Mouse (Mus musculus): Measurements from ENCODE around the gene Rimklb.

The Rimklb gene

DNA sequence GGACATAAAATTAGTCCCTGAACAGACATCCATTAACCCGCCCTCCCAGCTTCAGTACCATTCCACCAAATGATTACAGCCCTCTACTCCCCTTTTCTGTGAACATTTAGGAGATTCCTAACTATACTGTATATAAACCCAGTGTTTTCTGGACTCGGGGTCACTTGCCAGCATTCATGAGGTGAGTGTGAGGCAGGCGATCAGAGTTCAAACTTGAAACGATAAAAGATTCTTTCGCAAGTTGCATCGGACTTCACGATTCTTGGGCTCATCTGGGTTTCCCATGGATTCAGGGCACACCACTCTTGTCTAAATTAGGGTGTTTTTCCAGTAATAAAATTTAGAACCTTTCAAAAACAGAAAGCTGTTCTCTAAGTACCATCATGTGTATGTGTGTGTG lies 71.1 kb downstream of the Rimklb start:
- DNase-seq (ENCODE audit: low spot score in 2 of 2): no peak

GRCm38 (mm10) chr6:122417015-122417414 lies 81.5 kb downstream of the Rimklb start:
- no peak for DNase-seq (ENCODE audit: low spot score in 2 of 2)

- no peak for DNase-seq (ENCODE audit: low spot score in 2 of 2)
Measured at GRCm38 (mm10) chr6:122416347-122416746, 82.2 kb downstream of the Rimklb start.

DNA sequence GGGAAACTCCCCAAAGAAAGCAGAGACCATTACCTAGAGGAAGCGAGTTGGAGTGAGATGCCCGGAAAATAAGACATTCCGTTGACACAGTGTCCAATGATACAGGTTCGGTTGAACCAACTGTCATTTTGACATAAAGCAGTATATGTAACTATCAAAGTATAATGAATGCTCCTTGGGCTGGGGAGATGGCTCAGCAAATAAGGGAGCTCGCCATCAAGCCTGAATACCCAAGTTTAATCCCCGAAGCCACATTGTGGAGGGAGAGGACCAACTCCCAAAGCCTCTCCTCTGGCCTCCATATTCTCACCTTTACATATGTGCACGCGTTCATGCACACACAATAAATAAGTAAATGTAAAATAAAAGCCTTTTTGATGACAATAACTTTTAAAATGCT lies 87.3 kb downstream of the Rimklb start:
- no peak for DNase-seq (ENCODE audit: low spot score in 2 of 2)

- no peak for DNase-seq (ENCODE audit: low spot score in 2 of 2)
Measured at GRCm38 (mm10) chr6:122402240-122402639, 96.3 kb downstream of the Rimklb start.

DNA sequence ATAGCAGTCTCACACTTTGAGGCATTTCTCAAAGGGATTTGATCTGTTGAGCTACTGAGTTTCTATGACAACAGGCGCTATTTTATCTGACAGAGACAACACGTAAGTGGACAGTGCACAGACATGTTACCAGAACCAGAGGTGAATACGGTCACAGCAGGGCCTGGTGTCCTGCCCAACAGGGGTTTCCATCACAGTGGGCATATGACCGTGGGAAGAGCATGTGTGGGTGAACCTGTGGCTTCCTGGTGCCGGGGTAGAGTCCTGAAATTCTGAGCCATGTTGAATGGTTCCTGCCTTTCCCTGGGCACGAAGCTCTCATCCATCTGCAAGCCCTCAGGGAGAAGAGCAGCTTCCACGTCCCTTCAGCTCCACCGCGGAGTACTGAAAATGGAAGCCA lies 98.3 kb downstream of the Rimklb start:
- no peak for DNase-seq (ENCODE audit: low spot score in 2 of 2)
